Mouse (Mus musculus) spleen, adult 2 months (tissue): ENCODE measurements around the gene Plpp3. TPM values are rescaled to one million over a fixed set of nuclear protein-coding genes. Genes with fewer than 3 reads are reported as not detected.

Experiments used
- DNase-seq, 2 experiments: peaks; one replicate each; pipeline versions ENCODE4 v3.0.0 to v3.0.0-alpha.2; 2012 to 2021; ENCODE audit warnings: low spot score in 2 of 2, low read depth in 1 of 2
- H3K27ac ChIP-seq: fragments of 200-500 bp; 2 replicates; pipeline ENCODE4 v1.5.1; 2012; ENCODE audit warnings: low read length, inconsistent platforms; ENCODE audit not compliant: insufficient read depth
- H3K27me3 ChIP-seq: fragments of 200-500 bp; 2 replicates; pipeline ENCODE4 v1.6.1; 2012; ENCODE audit warnings: mild to moderate bottlenecking, moderate library complexity, low read length, inconsistent platforms; ENCODE audit not compliant: control insufficient read depth, insufficient read depth
- H3K36me3 ChIP-seq: fragments of 200-500 bp; 2 replicates; pipeline ENCODE4 v1.6.1; 2012; ENCODE audit warnings: mild to moderate bottlenecking, low read length, inconsistent platforms; ENCODE audit not compliant: control insufficient read depth, insufficient read depth
- H3K4me1 ChIP-seq: fragments of 200-500 bp; 2 replicates; pipeline ENCODE4 v1.6.1; 2011; ENCODE audit warnings: inconsistent platforms; ENCODE audit not compliant: control insufficient read depth, insufficient read depth, insufficient read length
- H3K4me3 ChIP-seq: fragments of 200-500 bp; 2 replicates; pipeline ENCODE4 v1.5.1; 2011; ENCODE audit warnings: mild to moderate bottlenecking, inconsistent platforms; ENCODE audit not compliant: insufficient read depth, insufficient read length; ENCODE audit errors: extremely low read depth
- CTCF ChIP-seq: fragments of 200-500 bp; IDR thresholded peaks from 2 replicates; pipeline ENCODE4 v1.5.1; 2011; ENCODE audit warnings: mild to moderate bottlenecking, inconsistent platforms; ENCODE audit not compliant: insufficient read depth, insufficient read length, insufficient replicate concordance; ENCODE audit errors: extremely low read depth
- POLR2A ChIP-seq: fragments of 200-500 bp; IDR thresholded peaks from 2 replicates; pipeline ENCODE4 v1.6.1; 2011; ENCODE audit warnings: low read depth, low read length, inconsistent platforms
- WGBS: fragments of 180-500 bp; shearing (Covaris S2); methylation state at CpG from one replicate; pipeline ENCODE4 v1.1.7; 2018; 5-methylcytosine and 5-hydroxymethylcytosine counted together
- polyA plus RNA-seq: library from polyadenylated mRNA; depleted of rRNA; stranded (reverse); fragments of >200 nt; gene quantifications from 2 replicates; pipeline ENCODE4 v1.2.3, GENCODE M21; 2012

Gene Plpp3
- polyA plus RNA-seq, 1 experiment, result 24.8 TPM

DNA sequence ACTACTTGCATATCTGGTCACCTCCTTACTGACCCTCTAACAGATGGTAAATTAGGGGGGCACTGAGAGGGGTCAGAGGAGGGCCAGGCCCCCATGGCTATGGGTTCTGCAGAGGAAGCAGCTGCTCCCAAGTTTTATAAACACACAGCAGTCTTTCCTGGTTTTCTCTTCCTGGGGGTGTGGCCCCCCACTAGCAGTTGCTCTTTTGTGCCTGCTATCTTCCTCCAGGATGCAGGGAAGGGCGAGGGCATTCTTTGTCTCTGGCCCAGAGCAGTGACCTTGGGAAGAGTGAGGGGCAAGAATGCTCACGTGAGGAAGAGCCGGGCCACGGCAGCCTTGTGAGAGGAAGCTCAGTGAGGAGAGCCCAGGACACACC is 66.8 kb downstream of the Plpp3 start:
- Histone ChIP-seq H3K27me3 (no peaks in the 10 kb centered on the region), H3K4me3 (no peak overlapping the region), H3K36me3 (no peaks in the 10 kb centered on the region; the same call in 1 of the 2 replicates), H3K4me1 (no peaks in the 10 kb centered on the region), H3K27ac (no peak overlapping the region)
- TF ChIP-seq POLR2A (no peak), CTCF (no peak)
- 87% methylated on average over 4 of the region's 4 CpGs for WGBS
- no peak for DNase-seq

DNA sequence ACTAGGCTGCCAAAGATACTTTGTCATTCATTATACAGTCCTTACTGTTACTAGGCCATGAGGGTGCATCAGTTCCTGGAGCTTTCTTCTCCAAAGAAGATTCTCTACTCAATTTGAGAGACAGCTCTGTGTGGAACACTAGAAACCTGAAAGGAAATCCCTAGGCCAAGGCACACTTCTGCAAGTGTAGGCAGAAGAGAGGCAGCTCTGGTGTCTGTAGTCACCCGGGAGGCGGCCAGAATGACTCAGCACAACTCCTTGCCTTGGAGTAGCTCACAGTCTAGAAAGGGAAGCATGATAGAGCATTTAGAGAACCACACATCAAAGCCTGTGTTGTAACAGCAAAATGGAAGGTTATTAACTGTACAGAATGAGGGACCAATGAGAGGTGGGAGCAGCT is 68.4 kb downstream of the Plpp3 start:
- Histone ChIP-seq H3K4me1 (no peaks in the 10 kb centered on the region), H3K36me3 (no peaks in the 10 kb centered on the region; the same call in 1 of the 2 replicates), H3K27me3 (no peaks in the 10 kb centered on the region), H3K27ac (no peak overlapping the region), H3K4me3 (no peak overlapping the region)
- TF ChIP-seq POLR2A (no peak), CTCF (no peak)
- no peak for DNase-seq
- WGBS, result 36% methylated on average over 2 of the region's 2 CpGs

DNA sequence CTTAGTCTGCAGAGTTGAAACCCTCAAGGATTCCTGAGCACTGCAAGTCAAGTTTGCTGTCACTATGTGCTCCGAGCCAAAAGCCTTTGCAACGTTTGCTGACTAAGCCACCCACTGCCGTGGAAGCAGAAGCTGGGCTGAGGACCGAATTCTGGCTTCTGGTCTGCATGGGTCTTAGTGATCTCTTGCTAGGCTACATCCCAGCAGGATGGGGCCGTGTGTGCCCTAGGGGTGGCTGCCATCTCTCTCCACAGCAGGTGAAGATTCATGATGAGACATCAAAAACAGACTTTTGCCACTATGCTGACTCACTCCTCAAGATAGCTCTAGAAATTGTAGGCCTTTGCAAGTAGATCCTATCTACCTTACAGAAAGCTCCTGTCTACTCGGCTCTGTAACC is 69.2 kb downstream of the Plpp3 start:
- DNase-seq, result no peak
- Histone ChIP-seq H3K4me3 (no peak overlapping the region), H3K27ac (no peak overlapping the region), H3K36me3 (no peaks in the 10 kb centered on the region; the same call in 1 of the 2 replicates), H3K4me1 (no peaks in the 10 kb centered on the region), H3K27me3 (no peaks in the 10 kb centered on the region)
- 76% methylated on average over 6 of the region's 6 CpGs for WGBS
- no peak for TF ChIP-seq POLR2A
- no peak for TF ChIP-seq CTCF

DNA sequence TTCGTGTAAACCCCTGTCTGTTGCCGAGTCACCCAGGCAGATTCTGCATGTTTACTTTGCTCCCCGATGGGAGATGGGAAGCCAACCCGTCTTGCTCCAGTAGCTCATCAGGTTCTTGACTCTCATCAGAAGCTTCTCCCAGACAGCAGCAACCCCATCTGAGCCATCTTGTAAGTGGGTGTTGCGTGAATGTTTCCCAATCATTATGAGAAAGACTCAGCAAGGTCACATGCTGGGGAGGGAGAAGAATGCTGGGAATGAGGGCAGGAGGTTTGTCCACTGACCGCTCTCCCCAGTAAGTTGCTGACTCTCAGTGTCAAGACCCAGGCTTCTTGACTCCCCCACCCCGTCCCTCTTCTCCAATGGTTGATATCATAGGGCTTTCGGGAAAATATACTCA is 73.0 kb downstream of the Plpp3 start:
- no peak overlapping the region for H3K4me3 ChIP-seq
- 94% methylated on average over 8 of the region's 8 CpGs for WGBS
- no peaks in the 10 kb centered on the region for H3K27me3 ChIP-seq
- no peak for DNase-seq
- no peaks in the 10 kb centered on the region for H3K4me1 ChIP-seq
- no peaks in the 10 kb centered on the region for H3K36me3 ChIP-seq
- TF ChIP-seq POLR2A (no peak), CTCF (no peak)
- no peak overlapping the region for H3K27ac ChIP-seq

DNA sequence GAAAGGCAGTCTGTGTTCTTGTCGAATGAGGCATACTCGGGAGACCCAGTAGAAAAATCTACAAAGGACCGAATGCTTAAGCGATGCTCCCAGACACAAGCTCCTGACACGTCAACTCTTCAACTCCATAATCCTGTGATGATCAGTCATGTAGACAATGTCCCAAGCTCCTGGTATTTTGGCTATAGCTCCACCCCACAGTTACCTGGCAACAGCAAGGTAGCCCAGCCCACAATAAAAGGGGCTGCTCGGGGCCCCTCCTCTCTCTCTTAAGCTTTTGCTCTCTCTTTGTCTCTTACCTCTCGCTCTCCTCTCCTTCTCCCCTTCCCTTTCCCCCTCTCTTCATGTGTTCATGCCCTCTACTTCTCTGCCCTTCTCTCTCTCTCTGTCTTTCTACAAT is 83.1 kb downstream of the Plpp3 start:
- Histone ChIP-seq H3K36me3 (no peaks in the 10 kb centered on the region), H3K4me3 (no peak overlapping the region), H3K4me1 (peaks cover under 1% of the 10 kb centered on the region; the same call in 1 of the 2 replicates), H3K27ac (no peak overlapping the region), H3K27me3 (no peaks in the 10 kb centered on the region)
- no peak for DNase-seq
- TF ChIP-seq POLR2A, result no peak
- no peak for TF ChIP-seq CTCF
- WGBS, result 93% methylated on average over 7 of the region's 7 CpGs

DNA sequence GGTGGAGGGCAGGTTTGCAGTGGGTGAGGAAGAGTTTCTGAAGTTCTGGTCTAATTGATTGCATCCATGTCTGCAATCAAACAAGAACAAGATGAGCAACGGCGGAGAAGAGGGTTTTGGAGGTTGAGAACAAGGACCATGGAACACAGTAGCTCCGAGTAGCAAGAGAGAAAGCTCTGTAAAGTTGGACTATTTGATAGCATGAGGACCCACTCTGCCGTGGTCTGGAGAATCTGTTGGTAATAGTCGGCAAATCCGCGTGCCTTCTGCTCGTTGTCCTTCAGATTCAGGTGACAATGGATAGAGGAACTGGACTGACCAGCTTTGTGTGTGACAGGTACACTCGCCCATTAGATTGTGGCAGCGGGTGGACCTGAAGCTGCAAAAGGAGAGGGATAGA is 87.8 kb downstream of the Plpp3 start:
- WGBS, result 79% methylated on average over 10 of the region's 10 CpGs
- H3K4me3 ChIP-seq, result no peak overlapping the region
- no peak for DNase-seq
- TF ChIP-seq POLR2A (no peak), CTCF (no peak)
- peaks cover 14% of the 10 kb centered on the region; the same call in 1 of the 2 replicates for H3K4me1 ChIP-seq
- no peak overlapping the region for H3K27ac ChIP-seq
- H3K36me3 ChIP-seq, result no peaks in the 10 kb centered on the region
- H3K27me3 ChIP-seq, result no peaks in the 10 kb centered on the region

DNA sequence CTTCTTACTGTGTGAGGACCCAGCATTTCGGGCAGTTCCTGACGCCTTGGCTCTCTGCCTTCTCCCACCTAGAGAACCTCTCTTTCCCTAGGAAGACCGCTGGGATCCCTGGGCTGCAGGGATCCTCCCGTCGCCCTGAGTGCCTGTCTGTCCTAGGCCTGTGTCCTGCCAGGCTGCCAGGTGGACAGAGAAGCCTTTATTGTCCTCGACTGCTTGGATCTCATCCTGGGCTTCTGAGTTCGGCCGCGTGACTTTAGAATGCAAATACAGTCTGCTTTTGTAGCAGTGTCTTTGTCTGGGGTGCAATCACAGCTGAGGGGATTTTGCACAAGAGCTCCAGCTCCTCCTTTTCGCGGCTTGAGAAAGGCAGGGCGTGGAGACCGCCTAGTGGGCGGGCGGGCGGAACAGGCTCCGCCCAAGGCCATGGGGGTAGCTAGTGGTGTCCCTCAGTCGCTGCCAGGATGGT is 88.4 kb downstream of the Plpp3 start:
- TF ChIP-seq CTCF, result no peak
- no peak for TF ChIP-seq POLR2A
- 22% methylated on average over 18 of the region's 18 CpGs for WGBS
- Histone ChIP-seq H3K27ac (peak overlapping the region; percentile 48; the same call in 1 of the 2 replicates), H3K4me1 (peaks cover 14% of the 10 kb centered on the region; the same call in 1 of the 2 replicates), H3K4me3 (no peak overlapping the region), H3K27me3 (no peaks in the 10 kb centered on the region), H3K36me3 (no peaks in the 10 kb centered on the region)
- DNase-seq, result peak; percentile 40 to 53
